Mouse (Mus musculus) right cerebral cortex, postnatal 14 days (tissue): ENCODE results near the gene N4bp2l1.
"Not testable (repeated sequence)": the region's sequence is repeated elsewhere in the genome, so short reads cannot be mapped to it uniquely, and the experiment has no call there.

ENCODE experiments used
- DNase-seq: peaks from one replicate; pipeline ENCODE4 v3.0.0; 2022

The N4bp2l1 gene

GRCm38 (mm10) chr5:150597088-150597487, at the start of gene N4bp2l1:
Gene N4bp2l1 (minus strand): TSS chr5:150597188.
- no peak for DNase-seq

- DNase-seq = no peak
These were observed 47.9 kb upstream of the N4bp2l1 start for GRCm38 (mm10) chr5:150644926-150645325.

DNA sequence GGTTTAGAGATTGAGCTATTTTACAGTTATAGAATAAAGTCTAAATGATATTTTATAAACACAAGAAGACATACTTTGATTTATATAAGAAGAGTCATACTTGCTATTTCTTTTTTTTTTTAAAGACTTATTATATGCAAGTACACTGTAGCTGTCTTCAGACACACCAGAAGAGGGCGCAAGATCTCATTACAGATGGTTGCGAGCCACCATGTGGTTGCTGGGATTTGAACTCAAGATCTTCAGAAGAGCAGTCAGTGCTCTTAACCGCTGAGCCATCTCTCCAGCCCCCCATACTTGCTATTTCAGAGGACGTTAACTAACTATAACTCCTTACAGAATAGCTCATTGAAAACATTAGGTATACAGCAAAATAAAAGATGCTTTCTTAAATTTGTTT, 46.4 kb upstream of the N4bp2l1 start:
- not testable (repeated sequence) for DNase-seq

- no peak for DNase-seq
These were observed 44.5 kb upstream of the N4bp2l1 start for GRCm38 (mm10) chr5:150641440-150641839.

- no peak for DNase-seq
These were observed 32.7 kb upstream of the N4bp2l1 start for GRCm38 (mm10) chr5:150629692-150630091.

DNA sequence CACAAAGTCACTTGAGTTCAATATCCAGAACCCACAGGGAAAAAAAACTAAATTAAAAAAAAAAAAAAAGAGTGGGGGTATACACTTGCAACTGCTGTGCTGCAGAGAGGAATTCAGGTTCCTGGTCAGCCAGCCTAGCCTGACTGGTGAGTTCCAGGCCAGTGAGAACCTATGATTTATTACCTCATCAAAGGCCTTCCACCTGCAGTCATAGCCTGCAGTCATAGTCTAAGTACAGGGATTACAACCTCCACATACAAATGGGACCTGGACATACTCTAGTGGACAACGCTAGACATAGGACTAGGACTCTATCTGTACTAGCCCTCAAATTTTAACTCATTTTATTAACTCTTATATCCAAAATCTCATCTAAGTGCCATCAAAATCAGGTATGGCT, 32.3 kb upstream of the N4bp2l1 start:
- no peak for DNase-seq

DNA sequence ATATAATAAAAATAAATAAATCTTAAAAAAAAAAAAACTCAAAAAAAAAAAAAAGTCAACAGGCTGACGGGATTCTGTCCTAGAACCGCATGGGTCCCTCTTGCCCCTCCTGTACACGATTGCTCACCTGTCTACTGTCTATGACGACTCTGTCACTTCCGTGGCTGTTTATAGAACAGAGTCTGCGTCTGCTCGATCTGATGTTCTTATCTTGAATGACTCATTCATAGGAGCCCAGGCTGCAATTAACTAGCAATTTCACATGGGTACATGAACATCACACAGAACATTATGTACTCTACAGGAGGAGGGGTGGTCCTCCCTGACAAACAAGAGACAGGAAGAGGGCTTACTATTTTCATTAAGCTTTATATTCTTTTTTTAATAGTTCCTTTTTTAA, 28.5 kb upstream of the N4bp2l1 start:
- no peak for DNase-seq

DNA sequence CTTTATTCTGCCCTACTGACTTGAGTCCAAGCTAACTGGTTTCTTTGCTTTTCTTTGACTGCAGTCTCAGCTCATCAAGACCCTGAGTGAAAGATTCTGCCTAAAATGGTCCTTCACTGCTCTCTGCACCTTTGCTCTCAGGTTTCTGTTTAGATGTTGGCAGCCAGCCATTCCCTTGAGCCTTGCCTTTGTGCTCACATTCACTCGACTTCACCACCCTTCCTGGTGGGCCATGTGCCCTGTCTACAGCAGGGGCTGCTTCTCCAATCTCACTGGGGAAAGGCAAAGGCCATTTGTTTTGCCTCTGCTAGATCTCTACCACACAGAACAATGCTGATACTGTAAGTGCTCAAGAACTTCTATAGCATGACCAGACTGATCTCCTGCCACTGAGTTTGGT, 25.8 kb upstream of the N4bp2l1 start:
- DNase-seq = no peak

- DNase-seq = no peak
These were observed 24.6 kb upstream of the N4bp2l1 start for GRCm38 (mm10) chr5:150621592-150621991.

DNA sequence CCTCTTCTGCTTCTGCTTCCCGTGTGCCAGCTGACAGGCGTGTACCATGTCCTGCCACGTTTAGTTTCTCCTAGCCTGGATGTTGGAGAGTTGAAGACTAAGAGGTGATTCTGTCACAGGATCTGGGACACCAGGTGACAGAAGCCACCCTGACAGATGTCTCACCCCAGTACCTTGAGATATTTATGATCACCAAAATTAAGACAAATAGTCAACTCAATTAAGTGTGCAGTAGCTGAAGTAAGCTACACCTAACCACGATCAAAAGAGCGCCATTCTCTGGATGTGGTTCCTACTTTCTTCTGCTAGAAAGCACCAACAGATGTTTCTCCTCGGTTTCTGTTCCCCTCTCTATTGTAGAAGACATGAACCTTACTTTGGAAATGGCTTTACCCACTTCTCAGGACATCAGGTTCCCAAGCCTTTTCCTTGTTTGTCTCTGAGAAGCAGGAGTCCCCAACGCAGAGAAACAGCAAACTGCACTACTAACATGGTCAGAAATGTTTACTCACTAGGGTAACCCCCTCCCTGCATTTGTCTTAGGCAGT, 23.7 kb upstream of the N4bp2l1 start:
- DNase-seq = no peak

DNA sequence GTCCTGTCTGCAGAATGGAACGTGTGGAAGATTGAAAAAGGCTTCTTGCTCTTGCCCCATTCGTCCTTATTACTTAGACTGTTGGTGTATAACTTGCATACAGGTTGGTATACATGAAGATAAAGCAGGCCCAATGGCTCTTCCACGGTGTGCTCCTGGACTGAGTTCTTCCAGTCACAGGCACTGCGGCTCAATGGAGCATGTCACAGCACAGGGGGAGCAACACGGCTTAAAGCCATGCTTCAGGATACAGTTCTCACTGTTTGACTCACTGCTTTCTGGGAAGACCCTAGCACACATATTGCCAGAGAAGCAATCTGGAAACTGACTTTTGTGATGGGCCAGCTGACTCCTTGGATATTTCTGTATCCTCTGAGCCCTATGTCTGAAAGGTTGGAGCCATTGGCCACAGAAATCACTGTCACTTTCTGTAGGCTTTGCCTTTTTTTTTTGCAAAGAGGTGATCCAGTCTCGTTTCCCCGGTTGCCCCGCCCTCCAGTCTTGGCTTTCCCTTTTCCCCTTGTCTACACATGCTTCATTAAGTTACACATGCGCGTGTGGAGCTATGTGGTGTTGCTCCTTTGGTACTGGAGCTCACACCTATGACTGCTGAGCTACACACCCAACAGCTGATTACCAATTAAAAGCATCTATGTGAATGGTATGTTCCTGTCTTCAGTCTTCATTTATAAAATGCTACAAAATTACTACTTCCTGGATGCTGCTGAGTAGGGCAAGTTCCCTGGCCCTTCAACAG, 21.8 kb upstream of the N4bp2l1 start:
- no peak for DNase-seq

- DNase-seq = no peak
These were observed 19.7 kb upstream of the N4bp2l1 start for GRCm38 (mm10) chr5:150616731-150617130.

DNA sequence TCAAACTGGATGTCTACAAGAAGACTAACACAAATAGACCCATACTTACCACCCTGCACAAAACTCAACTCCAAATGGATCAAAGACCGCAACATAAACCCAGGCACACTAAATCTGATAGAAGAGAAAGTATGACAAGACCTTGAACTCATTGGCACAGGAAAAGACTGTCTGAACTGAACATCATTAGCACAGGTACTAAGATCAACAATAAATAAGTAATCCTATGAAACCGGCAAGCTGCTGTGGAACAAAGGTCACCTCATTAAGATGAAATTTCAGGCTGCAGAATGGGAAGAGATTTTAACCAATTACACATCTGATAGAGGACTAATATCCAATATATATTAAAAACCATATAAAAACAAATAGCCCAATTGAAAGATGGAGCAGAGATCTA, 19.2 kb upstream of the N4bp2l1 start:
- no peak for DNase-seq

DNA sequence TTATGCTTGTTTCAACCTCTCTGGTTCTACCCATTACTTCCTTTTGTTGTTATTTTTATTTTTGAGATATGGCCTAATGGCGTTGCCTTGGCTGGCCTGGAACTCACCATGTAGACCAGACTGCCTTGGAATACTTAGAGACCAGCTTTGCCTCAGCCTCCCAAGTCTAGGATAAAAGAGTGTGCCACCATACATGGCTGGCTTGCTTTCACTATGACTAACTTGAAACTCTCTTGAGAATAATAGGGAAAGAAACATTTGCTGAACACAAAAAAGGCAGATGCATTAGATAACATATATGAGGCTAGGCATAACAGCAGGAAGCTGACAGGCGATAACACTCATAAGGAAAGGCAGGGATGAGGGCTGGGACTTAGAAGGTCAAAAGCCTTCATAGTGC, 17.1 kb upstream of the N4bp2l1 start:
- DNase-seq = no peak

- no peak for DNase-seq
These were observed 14.7 kb upstream of the N4bp2l1 start for GRCm38 (mm10) chr5:150611697-150612096.

DNA sequence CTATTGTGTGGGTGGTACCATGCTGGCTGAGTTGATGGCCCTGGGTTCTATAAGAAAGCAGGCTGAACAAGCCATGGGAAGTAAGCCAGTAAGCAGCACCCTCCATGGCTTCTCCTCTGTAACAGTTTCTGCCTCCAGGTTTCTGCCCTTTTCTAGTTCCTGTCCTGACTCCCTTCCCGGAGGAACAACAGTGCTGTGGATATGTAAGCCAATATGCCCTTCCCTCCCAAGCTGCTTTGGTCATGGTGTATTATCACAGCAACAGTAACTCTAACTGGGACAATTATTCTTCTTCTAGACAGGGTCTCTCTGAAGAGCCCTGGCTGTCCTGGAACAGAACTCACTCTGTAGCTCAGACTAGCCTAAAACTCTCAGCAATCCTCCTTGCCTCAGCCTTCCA, 14.1 kb upstream of the N4bp2l1 start:
- DNase-seq = no peak

DNA sequence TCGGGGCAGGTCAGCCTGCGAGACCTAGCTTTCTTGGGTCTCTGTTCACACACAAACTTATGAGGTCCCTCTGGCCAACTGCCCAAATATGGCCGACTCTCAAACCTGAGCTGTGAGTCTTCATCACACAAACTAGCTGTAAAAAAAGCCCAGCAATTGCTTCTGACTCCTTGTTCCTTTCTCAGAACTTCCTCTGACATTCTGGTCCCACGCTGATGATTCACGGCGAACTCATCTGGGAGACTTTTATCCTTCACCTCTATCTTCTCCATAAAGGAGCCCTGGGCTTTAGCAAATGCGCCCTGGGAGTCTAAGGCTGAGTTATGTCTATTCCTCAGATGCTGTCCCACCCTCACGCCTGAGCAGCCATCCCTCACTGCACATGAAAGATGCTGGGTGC, 10.6 kb upstream of the N4bp2l1 start:
- no peak for DNase-seq

- DNase-seq = no peak
These were observed 9.1 kb upstream of the N4bp2l1 start for GRCm38 (mm10) chr5:150606131-150606530.

- no peak for DNase-seq
These were observed 4.6 kb upstream of the N4bp2l1 start for GRCm38 (mm10) chr5:150601441-150602230.

DNA sequence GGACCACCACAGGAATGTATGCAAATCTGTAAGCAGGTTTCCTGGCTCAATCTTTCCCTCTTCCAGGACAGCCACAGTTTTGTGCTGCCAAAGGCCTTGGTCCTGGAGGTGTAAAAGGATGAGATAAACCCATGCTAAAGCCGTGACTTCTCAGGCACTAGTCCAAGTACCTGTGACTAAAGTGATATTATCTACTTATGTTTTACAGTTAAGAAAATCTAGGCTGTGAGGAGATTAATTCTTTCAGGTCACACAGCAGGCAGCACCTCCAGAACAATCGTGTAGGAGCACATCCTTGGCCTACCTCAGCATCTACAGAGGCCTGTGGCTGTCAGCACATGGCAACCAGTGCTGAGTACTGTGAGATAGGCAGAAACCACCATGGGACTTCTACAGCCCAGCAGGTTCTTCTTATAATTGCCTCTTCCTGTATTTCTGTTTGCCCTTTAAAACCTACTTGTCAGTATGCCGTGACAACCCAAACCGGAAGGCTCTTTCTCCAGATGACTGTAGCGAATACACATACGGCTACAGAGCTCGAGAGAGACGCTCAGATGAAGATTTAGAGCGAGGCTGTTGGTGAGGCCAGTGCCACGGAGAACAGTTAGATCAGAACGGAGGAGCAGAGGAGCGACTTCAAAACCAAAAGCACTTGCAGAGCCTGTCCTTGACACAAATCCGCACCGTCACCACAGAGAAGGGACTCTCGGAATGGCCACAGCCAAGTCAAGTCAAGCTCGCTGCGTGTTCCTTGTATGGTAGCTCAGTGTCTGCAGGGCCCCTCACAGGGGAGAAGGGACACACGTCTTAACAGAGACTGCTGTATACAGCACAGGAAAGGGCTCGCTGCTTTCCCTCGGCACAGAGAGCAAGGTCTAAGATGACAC, 3.8 kb upstream of the N4bp2l1 start:
- no peak for DNase-seq

DNA sequence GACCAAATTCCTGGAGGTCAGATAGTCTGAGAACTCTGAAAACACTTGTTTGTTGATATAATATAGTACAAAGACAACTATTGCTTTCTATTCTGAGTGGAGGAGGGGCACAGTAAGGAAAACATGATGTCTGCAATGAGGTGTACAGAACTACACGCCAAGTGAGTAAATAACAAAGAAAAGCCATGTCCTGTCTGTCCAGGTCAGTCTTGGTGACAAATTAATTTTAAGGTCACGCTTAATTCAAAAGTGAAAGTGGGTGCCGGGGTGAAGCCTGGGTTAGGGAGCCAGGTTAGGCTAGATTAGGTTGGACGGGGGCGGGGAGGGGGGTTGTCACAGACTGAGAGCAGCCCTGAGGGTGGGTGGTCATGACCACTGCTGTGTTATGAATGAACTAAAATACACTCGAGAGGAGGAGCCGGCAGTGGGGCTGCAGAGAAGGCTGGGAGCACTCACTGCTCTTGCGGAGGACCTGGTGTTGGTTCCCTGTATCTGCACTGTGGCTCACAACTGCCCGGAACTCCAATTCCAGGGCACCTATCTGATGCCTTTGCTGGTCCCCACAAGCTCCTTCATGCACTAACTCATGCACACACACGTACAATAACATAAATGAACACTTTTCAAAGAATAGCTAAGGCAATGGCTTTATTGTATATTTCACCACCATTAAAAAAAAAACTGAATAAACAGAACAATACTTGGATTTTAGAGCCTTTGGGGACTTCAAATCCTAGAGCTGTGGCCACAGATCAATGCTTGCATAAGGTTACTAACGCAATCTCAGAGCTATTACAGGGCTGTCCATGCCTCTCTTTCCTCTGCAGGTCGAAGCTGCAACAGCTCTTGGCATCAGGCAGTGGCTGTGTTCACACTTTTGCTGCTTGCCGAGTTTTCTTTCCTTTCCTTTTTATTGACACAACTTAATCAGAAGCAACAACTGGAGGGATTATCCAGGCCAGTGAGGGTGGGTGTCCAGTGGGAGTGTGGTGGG, 2.6 kb upstream of the N4bp2l1 start:
- no peak for DNase-seq
